Mouse (Mus musculus): ENCODE data around the gene Map3k11. TPM values are rescaled to one million over a fixed set of nuclear protein-coding genes. Genes with fewer than 3 reads are reported as not detected.

The Map3k11 gene
- polyA plus RNA-seq, 1 experiment = 73.4 TPM

DNA sequence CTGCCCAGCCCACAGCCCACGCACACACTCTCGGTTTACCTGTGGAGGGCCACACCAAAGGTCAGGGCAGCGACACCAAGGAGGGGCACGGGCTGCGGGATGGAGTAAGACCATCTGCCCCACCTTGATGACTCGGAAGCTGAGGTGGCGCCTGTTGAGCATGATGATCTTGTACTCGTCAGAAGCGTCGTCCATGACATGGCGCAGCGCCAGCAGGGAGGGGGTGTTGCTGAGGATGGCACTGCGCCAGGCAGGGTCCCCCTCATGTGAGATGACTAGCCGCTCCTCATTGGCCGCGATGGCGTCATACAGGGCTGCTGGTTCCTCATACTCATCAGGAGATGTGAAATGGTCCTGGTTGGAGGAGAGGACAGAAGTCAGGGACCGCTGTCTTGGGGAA, 22.2 kb upstream of the Map3k11 start:
- DNase-seq (ENCODE audit: low read depth in 1 of 2, low spot score in 2 of 2) = no peak
- Histone ChIP-seq H3K4me3 (ENCODE audit: extremely low read depth, insufficient read depth, insufficient read length) (no peak overlapping the region), H3K4me1 (ENCODE audit: control insufficient read depth, insufficient read depth, insufficient read length) (peaks cover 7% of the 10 kb centered on the region; the same call in 1 of the 2 replicates), H3K27me3 (ENCODE audit: control insufficient read depth, insufficient read depth, low read length) (no peaks in the 10 kb centered on the region), H3K36me3 (ENCODE audit: control insufficient read depth, insufficient read depth, low read length) (peaks cover 31% of the 10 kb centered on the region), H3K27ac (ENCODE audit: insufficient read depth, low read length) (no peak overlapping the region)
- no peak for TF ChIP-seq POLR2A (IDR thresholded peaks at IDR 0.05; ENCODE audit: low read depth, low read length)
- TF ChIP-seq CTCF (IDR thresholded peaks at IDR 0.05; ENCODE audit: extremely low read depth, insufficient read depth, insufficient read length, insufficient replicate concordance) = no peak
- 96% methylated on average over 18 of the region's 18 CpGs for WGBS

DNA sequence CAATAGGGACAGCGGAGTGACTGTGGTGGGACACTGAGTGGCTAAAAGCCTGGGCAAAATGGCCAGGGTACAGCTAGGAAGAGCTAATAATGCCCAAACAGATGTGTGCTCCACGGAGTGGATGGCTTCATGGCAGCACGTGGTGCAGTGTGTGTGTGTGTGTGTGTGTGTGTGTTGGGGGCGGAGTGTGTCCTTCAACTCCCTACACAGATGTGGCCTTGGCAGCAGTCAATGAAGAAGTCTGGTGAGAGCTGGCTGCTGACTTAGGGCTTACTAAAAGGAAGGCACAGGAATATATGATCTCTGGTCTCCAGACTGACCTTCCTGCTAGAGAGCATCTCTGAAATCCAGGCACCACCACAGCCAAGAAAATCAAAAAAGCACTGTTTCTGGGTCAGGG, 20.2 kb upstream of the Map3k11 start:
- no peak overlapping the region for H3K4me3 ChIP-seq (ENCODE audit: extremely low read depth, insufficient read depth, insufficient read length)
- TF ChIP-seq POLR2A (IDR thresholded peaks at IDR 0.05; ENCODE audit: low read depth, low read length) (no peak), CTCF (IDR thresholded peaks at IDR 0.05; ENCODE audit: extremely low read depth, insufficient read depth, insufficient read length, insufficient replicate concordance) (no peak)
- WGBS = 91% methylated on average over 4 of the region's 4 CpGs
- H3K36me3 ChIP-seq (ENCODE audit: control insufficient read depth, insufficient read depth, low read length) = peaks cover 47% of the 10 kb centered on the region
- peaks cover 3% of the 10 kb centered on the region; the same call in 1 of the 2 replicates for H3K4me1 ChIP-seq (ENCODE audit: control insufficient read depth, insufficient read depth, insufficient read length)
- DNase-seq (ENCODE audit: low read depth in 1 of 2, low spot score in 2 of 2) = no peak
- H3K27me3 ChIP-seq (ENCODE audit: control insufficient read depth, insufficient read depth, low read length) = no peaks in the 10 kb centered on the region
- no peak overlapping the region for H3K27ac ChIP-seq (ENCODE audit: insufficient read depth, low read length)

DNA sequence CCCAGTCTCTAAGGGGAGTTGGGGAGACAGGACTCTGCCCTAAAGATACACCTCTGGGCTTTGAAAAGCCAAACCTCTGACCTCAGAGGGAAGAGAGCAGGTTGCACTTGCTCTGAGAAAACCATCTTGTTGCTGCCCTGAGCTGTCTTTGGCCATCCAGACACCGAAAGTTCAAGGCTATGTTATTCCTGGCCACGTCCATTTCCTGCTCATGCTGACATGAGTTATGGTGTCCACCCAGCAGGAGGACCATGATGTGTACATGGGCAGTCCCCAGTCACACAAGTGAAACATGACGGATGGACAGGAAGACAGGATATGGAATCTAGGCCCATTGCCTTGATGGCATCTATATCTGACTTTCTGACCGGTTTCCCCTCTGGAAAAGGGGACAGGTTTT, 8.1 kb upstream of the Map3k11 start:
- Histone ChIP-seq H3K36me3 (ENCODE audit: control insufficient read depth, insufficient read depth, low read length) (peaks cover 75% of the 10 kb centered on the region), H3K27me3 (ENCODE audit: control insufficient read depth, insufficient read depth, low read length) (no peaks in the 10 kb centered on the region), H3K4me1 (ENCODE audit: control insufficient read depth, insufficient read depth, insufficient read length) (no peaks in the 10 kb centered on the region), H3K27ac (ENCODE audit: insufficient read depth, low read length) (no peak overlapping the region), H3K4me3 (ENCODE audit: extremely low read depth, insufficient read depth, insufficient read length) (no peak overlapping the region)
- WGBS = 92% methylated on average over 4 of the region's 4 CpGs
- no peak for DNase-seq (ENCODE audit: low read depth in 1 of 2, low spot score in 2 of 2)
- TF ChIP-seq CTCF (IDR thresholded peaks at IDR 0.05; ENCODE audit: extremely low read depth, insufficient read depth, insufficient read length, insufficient replicate concordance) (no peak), POLR2A (IDR thresholded peaks at IDR 0.05; ENCODE audit: low read depth, low read length) (no peak)

DNA sequence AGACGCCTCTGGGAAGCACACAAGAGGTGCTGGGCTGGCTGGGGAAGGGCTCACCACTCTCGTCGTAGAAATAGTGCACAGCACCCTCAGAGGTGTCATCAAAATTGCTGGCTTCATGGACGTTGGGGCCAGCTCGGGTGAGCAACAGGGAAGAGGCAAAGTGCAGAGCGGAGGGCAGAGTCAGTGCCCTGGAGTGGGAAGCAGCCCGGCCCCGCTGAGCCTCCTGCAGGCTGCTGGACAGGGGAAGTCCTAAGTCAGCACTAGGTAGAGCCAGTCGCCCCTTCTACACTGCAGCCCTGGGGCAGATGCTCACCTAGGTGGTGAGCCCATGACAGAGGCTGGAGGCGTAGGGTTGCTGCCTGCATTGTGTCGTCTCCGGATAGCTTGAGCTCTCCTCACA, 4.3 kb upstream of the Map3k11 start:
- Histone ChIP-seq H3K36me3 (ENCODE audit: control insufficient read depth, insufficient read depth, low read length) (peaks cover 61% of the 10 kb centered on the region), H3K27me3 (ENCODE audit: control insufficient read depth, insufficient read depth, low read length) (no peaks in the 10 kb centered on the region), H3K4me1 (ENCODE audit: control insufficient read depth, insufficient read depth, insufficient read length) (peaks cover 10% of the 10 kb centered on the region), H3K27ac (ENCODE audit: insufficient read depth, low read length) (no peak overlapping the region), H3K4me3 (ENCODE audit: extremely low read depth, insufficient read depth, insufficient read length) (no peak overlapping the region)
- no peak for DNase-seq (ENCODE audit: low read depth in 1 of 2, low spot score in 2 of 2)
- WGBS = 96% methylated on average over 12 of the region's 12 CpGs
- TF ChIP-seq POLR2A (IDR thresholded peaks at IDR 0.05; ENCODE audit: low read depth, low read length) = no peak

DNA sequence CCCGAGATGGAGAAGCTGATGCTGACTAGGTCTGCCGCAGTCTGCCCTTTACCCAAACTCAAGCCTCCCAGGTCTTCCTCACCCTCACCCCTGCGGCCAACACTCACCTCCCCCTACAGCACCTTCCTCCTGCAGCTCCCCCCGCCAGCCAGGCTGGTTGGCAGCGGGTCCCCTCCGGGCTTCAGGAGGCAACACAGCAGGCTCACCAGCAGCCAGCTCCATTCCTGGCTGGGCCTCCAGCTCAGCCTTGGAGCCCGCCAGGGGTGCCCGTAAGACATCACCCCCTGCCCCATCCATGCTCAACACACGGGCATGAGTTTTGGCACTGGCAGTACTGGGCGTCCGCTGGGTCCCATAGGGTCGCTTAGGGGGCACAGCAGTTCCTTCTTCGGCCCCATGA, 3.6 kb upstream of the Map3k11 start:
- Histone ChIP-seq H3K36me3 (ENCODE audit: control insufficient read depth, insufficient read depth, low read length) (peaks cover 55% of the 10 kb centered on the region), H3K27ac (ENCODE audit: insufficient read depth, low read length) (no peak overlapping the region), H3K4me1 (ENCODE audit: control insufficient read depth, insufficient read depth, insufficient read length) (peaks cover 10% of the 10 kb centered on the region), H3K27me3 (ENCODE audit: control insufficient read depth, insufficient read depth, low read length) (no peaks in the 10 kb centered on the region), H3K4me3 (ENCODE audit: extremely low read depth, insufficient read depth, insufficient read length) (no peak overlapping the region)
- WGBS = 94% methylated on average over 13 of the region's 13 CpGs
- TF ChIP-seq POLR2A (IDR thresholded peaks at IDR 0.05; ENCODE audit: low read depth, low read length) (no peak), CTCF (IDR thresholded peaks at IDR 0.05; ENCODE audit: extremely low read depth, insufficient read depth, insufficient read length, insufficient replicate concordance) (no peak)
- DNase-seq (ENCODE audit: low read depth in 1 of 2, low spot score in 2 of 2) = no peak

DNA sequence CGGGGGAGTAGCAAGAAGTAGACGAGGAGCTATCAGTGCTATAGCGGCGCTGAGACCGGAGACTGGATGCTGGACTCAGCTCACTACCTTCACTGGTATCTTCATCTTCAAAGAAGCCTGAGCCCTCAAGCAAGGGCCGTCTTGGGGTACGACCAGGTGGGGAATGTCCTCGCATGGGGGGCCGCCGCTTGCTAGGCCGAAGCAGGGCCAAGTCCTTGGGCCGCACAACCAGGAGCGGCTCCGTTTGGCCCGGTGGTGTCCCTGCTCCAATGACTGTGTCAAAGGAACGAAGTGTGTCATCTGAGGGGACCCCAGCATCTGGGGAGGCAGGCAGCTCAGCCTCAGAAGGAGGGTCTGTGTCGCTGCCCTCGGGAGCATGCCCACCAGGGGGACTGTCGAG, 3.1 kb upstream of the Map3k11 start:
- WGBS = 96% methylated on average over 19 of the region's 19 CpGs
- Histone ChIP-seq H3K27ac (ENCODE audit: insufficient read depth, low read length) (no peak overlapping the region), H3K27me3 (ENCODE audit: control insufficient read depth, insufficient read depth, low read length) (no peaks in the 10 kb centered on the region), H3K4me1 (ENCODE audit: control insufficient read depth, insufficient read depth, insufficient read length) (peaks cover 11% of the 10 kb centered on the region), H3K4me3 (ENCODE audit: extremely low read depth, insufficient read depth, insufficient read length) (no peak overlapping the region), H3K36me3 (ENCODE audit: control insufficient read depth, insufficient read depth, low read length) (peaks cover 51% of the 10 kb centered on the region)
- no peak for DNase-seq (ENCODE audit: low read depth in 1 of 2, low spot score in 2 of 2)
- TF ChIP-seq POLR2A (IDR thresholded peaks at IDR 0.05; ENCODE audit: low read depth, low read length) (no peak), CTCF (IDR thresholded peaks at IDR 0.05; ENCODE audit: extremely low read depth, insufficient read depth, insufficient read length, insufficient replicate concordance) (no peak)

DNA sequence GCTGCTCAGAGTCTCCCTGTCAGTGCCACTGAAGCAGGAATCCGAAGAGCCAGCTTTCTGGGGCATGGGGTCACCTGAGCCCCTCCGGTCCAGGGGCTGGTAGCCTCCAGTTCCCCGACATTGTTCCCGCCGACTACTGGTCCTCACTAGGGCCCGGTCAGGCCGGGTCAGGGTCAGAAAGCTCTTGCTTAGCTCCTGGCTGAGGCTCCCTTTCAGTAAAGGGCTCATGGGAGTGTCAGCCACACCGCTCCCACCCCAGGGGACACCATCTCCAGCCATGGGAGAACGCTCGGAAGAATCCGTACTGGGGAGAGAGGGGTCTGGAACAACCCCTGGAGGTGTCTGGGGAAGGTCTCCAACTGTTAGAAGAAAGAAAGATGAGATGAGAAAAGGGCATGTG, 2.7 kb upstream of the Map3k11 start:
- TF ChIP-seq POLR2A (IDR thresholded peaks at IDR 0.05; ENCODE audit: low read depth, low read length) = no peak
- TF ChIP-seq CTCF (IDR thresholded peaks at IDR 0.05; ENCODE audit: extremely low read depth, insufficient read depth, insufficient read length, insufficient replicate concordance) = no peak
- 96% methylated on average over 11 of the region's 11 CpGs for WGBS
- no peak overlapping the region for H3K4me3 ChIP-seq (ENCODE audit: extremely low read depth, insufficient read depth, insufficient read length)
- peaks cover 16% of the 10 kb centered on the region for H3K4me1 ChIP-seq (ENCODE audit: control insufficient read depth, insufficient read depth, insufficient read length)
- peaks cover 50% of the 10 kb centered on the region for H3K36me3 ChIP-seq (ENCODE audit: control insufficient read depth, insufficient read depth, low read length)
- no peak overlapping the region for H3K27ac ChIP-seq (ENCODE audit: insufficient read depth, low read length)
- no peak for DNase-seq (ENCODE audit: low read depth in 1 of 2, low spot score in 2 of 2)
- H3K27me3 ChIP-seq (ENCODE audit: control insufficient read depth, insufficient read depth, low read length) = no peaks in the 10 kb centered on the region
